13 mouse cellular contexts compared by ENCODE assay signal in genomic region chr5:144871775-144872174, GRCm38 (mm10).
DNase-seq lines count a peak whose midpoint lies in the region; ATAC-seq and TF ChIP-seq lines count a peak whose summit lies in the region.
"Had no signal": no experiment of that assay in that cellular context is flagged by ENCODE, and none has a peak within 500 bp of the region (broad histone marks: within the 10 kb centered on the region; RNA-seq: fewer than 3 reads in every experiment).

No protein-coding gene starts in this region.

- peak; percentile 30 for DNase-seq in embryonic facial prominence, embryonic 11.5 days (ENCODE audit: low spot score)
- no peak for DNase-seq in embryonic facial prominence, embryonic 10.5 days (ENCODE audit: low spot score)
- peak in 1 of 3 experiments; percentile 6 for DNase-seq in liver, embryonic 14.5 days (ENCODE audit: low read depth in 3 of 3, low spot score in 3 of 3)
- no peak for DNase-seq in liver
- DNase-seq in induced T-regulatory cell, adult 2 months (ENCODE audit: low read depth) = peak; percentile 42
- DNase-seq in frontal cortex, adult 2 months (ENCODE audit: extremely low spot score in 1 of 2, low spot score in 1 of 2) = no peak
- DNase-seq in left cerebral cortex, postnatal 25 days (ENCODE audit: low spot score in 2 of 2) = no peak
- DNase-seq: layer of hippocampus, postnatal 36 days had no signal

- no peaks in the 10 kb centered on the region; the same call in 1 of the 2 replicates for H3K36me3 ChIP-seq in embryonic facial prominence, embryonic 11.5 days (replicated peaks; ENCODE audit: control insufficient read depth, insufficient read depth, low read depth, low read length)
- H3K36me3 ChIP-seq in embryonic facial prominence, embryonic 10.5 days (replicated peaks) = peaks cover 2% of the 10 kb centered on the region
- H3K36me3 ChIP-seq in liver, embryonic 14.5 days (replicated peaks; ENCODE audit: control insufficient read depth, insufficient read depth, low read depth) = no peaks in the 10 kb centered on the region
- H3K36me3 ChIP-seq in E14TG2a.4 (ENCODE audit: insufficient read depth, low read length) = 0 out of 2 replicates have a peak, but pooled peaks cover 1% of the 10 kb centered on the region
- H3K36me3 ChIP-seq: forebrain, embryonic 12.5 days; intestine, embryonic 15.5 days had no signal

- no peak overlapping the region for H3K9ac ChIP-seq in embryonic facial prominence, embryonic 11.5 days (replicated peaks; ENCODE audit: low read length)
- no peak overlapping the region for H3K9ac ChIP-seq in liver, embryonic 14.5 days (replicated peaks)
- H3K9ac ChIP-seq: forebrain, embryonic 12.5 days; intestine, embryonic 15.5 days; lung, embryonic 15.5 days had no signal

- intact Hi-C loops in left cerebral cortex, postnatal 25 days (cut with DNase I) = no loop called here

- no peak overlapping the region for H3K4me3 ChIP-seq in embryonic facial prominence, embryonic 11.5 days (ENCODE audit: low read depth, low read length)
- H3K4me3 ChIP-seq in embryonic facial prominence, embryonic 10.5 days = no peak overlapping the region
- no peak overlapping the region for H3K4me3 ChIP-seq in liver, embryonic 14.5 days (ENCODE audit: insufficient read depth in 1 of 2, low read depth in 2 of 2, low read length in 2 of 2)
- no peak overlapping the region for H3K4me3 ChIP-seq in E14TG2a.4 (replicated peaks; ENCODE audit: low read length)
- H3K4me3 ChIP-seq: forebrain, embryonic 12.5 days; intestine, embryonic 15.5 days; lung, embryonic 15.5 days had no signal

- TF ChIP-seq CTCF in liver, embryonic 14.5 days (IDR thresholded peaks at IDR 0.05; ENCODE audit: low read depth) = peak; percentile 61
- peak; percentile 95 for TF ChIP-seq CTCF in E14TG2a.4 (conservative IDR thresholded peaks at IDR 0.05; ENCODE audit: low read length)

- no peaks in the 10 kb centered on the region for H3K27me3 ChIP-seq in embryonic facial prominence, embryonic 11.5 days (ENCODE audit: control insufficient read depth, insufficient read depth, low read length)
- H3K27me3 ChIP-seq in embryonic facial prominence, embryonic 10.5 days (replicated peaks; ENCODE audit: low read depth, poor library complexity, severe bottlenecking) = no peaks in the 10 kb centered on the region
- no peaks in the 10 kb centered on the region for H3K27me3 ChIP-seq in liver, embryonic 14.5 days (ENCODE audit: control insufficient read depth, insufficient read depth, low read length)
- no peaks in the 10 kb centered on the region for H3K27me3 ChIP-seq in E14TG2a.4 (ENCODE audit: insufficient read depth, low read length)
- H3K27me3 ChIP-seq: forebrain, embryonic 12.5 days; intestine, embryonic 15.5 days; lung, embryonic 15.5 days had no signal

- 96% methylated on average over 1 of the region's 1 CpGs for WGBS in embryonic facial prominence, embryonic 11.5 days
- WGBS in embryonic facial prominence, embryonic 10.5 days = 95% methylated on average over 1 of the region's 1 CpGs
- WGBS in liver, embryonic 14.5 days (ENCODE audit: insufficient replicate concordance) = 80% methylated on average over 1 of the region's 1 CpGs

- ATAC-seq in embryonic facial prominence, embryonic 11.5 days (replicated peaks; ENCODE audit: insufficient number of reproducible peaks, low FRiP score, low TSS enrichment, low read depth) = no peak
- ATAC-seq in liver, embryonic 14.5 days (ENCODE audit: insufficient read depth) = no peak
- ATAC-seq: intestine, embryonic 15.5 days had no signal

- no peak overlapping the region for H3K27ac ChIP-seq in embryonic facial prominence, embryonic 11.5 days (replicated peaks; ENCODE audit: low read depth, low read length)
- H3K27ac ChIP-seq in embryonic facial prominence, embryonic 10.5 days (replicated peaks) = no peak overlapping the region
- H3K27ac ChIP-seq in liver, embryonic 14.5 days = no peak overlapping the region
- H3K27ac ChIP-seq: forebrain, embryonic 12.5 days; intestine, embryonic 15.5 days had no signal

- no peak overlapping the region for H3K4me2 ChIP-seq in embryonic facial prominence, embryonic 11.5 days (ENCODE audit: low read depth, low read length)
- H3K4me2 ChIP-seq in liver, embryonic 14.5 days (ENCODE audit: low read depth) = no peak overlapping the region
- H3K4me2 ChIP-seq: forebrain, embryonic 12.5 days; heart, embryonic 11.5 days; intestine, embryonic 15.5 days; lung, embryonic 15.5 days had no signal

- no peaks in the 10 kb centered on the region for H3K4me1 ChIP-seq in embryonic facial prominence, embryonic 11.5 days (ENCODE audit: control insufficient read depth, insufficient read depth, low read length)
- peaks cover 16% of the 10 kb centered on the region for H3K4me1 ChIP-seq in embryonic facial prominence, embryonic 10.5 days
- no peaks in the 10 kb centered on the region for H3K4me1 ChIP-seq in liver, embryonic 14.5 days (replicated peaks; ENCODE audit: control insufficient read depth in 2 of 2, insufficient read depth in 2 of 2, low read length in 1 of 2)
- peaks cover 34% of the 10 kb centered on the region for H3K4me1 ChIP-seq in E14TG2a.4 (replicated peaks; ENCODE audit: low read depth, low read length)
- H3K4me1 ChIP-seq: forebrain, embryonic 12.5 days; intestine, embryonic 15.5 days; lung, embryonic 15.5 days had no signal

- H3K9me3 ChIP-seq in embryonic facial prominence, embryonic 11.5 days (replicated peaks; ENCODE audit: control insufficient read depth, low read length) = no peaks in the 10 kb centered on the region
- H3K9me3 ChIP-seq in embryonic facial prominence, embryonic 10.5 days = no peaks in the 10 kb centered on the region
- H3K9me3 ChIP-seq in liver, embryonic 14.5 days (ENCODE audit: control insufficient read depth, low read length) = no peaks in the 10 kb centered on the region
- no peaks in the 10 kb centered on the region for H3K9me3 ChIP-seq in E14TG2a.4 (ENCODE audit: low read length)
- H3K9me3 ChIP-seq: forebrain, embryonic 12.5 days; intestine, embryonic 15.5 days; lung, embryonic 15.5 days had no signal

- no peak for TF ChIP-seq EP300 in liver, embryonic 14.5 days (IDR thresholded peaks at IDR 0.05; ENCODE audit: low read depth)

Comparison
In these comparisons a context has a peak if more than half of its experiments do, and no peak if none do; other contexts are left out.
1. DNase-seq: peak in embryonic facial prominence, embryonic 11.5 days (single experiment) and induced T-regulatory cell, adult 2 months (single experiment); none in embryonic facial prominence, embryonic 10.5 days (single experiment), liver (single experiment), frontal cortex, adult 2 months (0 of 2) and left cerebral cortex, postnatal 25 days (0 of 2).